Mouse (Mus musculus) mouse trophoblast stem cell (cell line): ENCODE results near the gene Serpina3j.
"Not testable (repeated sequence)": the region's sequence is repeated elsewhere in the genome, so short reads cannot be mapped to it uniquely, and the experiment has no call there.

Source experiments
- in situ Hi-C, 2 experiments: fragments of 300-500 bp; cut with MseI, MboI; formaldehyde crosslinking; loops; 2 replicates in 1 of 2; 3 replicates in 1 of 2; pipeline ENCODE4 v1.15.1; 2025

Gene Serpina3j

DNA sequence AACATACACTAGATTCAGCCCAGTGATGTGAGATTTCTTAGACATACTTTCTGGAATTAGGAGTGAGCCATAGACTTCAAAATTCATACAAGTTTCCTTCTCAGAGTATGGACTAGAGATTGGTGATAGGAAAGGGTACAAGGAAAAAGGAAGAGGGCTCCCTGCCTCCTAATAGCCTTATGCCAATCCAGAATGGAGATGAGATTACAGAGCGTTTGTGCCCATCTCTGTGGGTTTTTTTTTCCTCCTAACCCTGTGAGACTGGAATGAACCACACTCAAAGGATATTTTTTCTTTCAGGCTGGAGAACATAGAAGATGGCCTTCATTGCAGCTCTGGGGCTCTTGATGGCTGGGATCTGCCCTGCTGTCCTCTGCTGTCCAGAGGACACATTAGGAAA, at the start of gene Serpina3j:
Serpina3j (plus strand) TSS at position 301 of the 400 bp plus-strand sequence.
- in situ Hi-C loops, result no loop called here

DNA sequence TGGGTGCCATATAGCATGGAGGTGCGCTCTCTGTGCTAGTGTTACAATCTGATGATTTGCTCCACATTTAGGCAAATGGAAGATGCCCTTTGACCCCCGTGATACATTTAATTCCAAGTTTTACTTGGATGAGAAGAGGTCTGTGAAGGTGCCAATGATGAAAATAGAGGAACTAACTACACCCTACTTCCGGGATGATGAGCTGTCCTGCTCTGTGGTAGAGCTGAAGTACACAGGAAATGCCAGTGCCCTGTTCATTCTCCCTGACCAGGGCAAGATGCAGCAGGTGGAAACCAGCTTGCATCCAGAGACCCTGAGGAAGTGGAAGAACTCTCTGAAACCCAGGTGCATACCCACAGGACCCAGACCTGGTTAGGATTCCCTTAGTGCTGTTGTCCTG, 48.0 kb upstream of the Serpina3j start:
- in situ Hi-C loops, result no loop called here

DNA sequence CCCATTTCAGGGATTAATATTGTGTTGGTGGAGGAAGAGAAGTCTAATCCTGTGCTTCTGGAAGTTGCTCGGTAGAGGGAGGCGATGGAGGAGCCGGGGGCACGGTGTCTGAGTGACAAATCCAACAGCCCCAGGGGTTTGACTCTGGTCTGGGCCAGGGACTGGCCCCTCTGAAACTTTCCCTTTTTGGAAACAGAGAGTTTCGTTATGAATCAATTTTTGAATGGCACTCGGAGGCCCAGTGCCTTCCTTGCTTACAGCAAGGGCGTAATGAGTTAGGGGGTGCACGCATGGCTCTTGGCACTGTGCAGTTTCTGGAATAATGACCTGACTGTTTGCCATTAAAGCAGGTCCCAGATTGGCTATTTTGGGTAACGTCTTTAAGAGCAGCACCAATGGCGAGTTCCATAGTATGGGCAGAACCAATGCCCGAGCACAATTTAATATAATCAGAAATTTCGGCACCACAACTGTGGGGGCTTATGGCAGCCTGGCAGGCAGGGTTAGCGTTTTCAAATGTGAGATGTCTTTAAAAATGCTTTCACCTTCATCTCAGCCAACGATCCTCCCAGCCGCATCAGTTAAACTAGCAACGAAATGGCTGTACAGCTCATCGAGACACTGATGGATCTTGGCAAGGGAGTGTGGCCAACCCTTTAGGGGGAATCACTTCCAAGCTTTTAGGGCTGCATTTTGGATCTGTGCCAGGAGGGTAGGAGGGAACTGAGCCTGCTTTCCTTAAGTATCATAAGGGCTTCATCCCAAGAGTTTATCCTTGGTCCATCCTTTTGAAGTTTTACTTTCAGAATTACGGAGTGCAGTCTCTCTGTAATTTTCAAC, 35.9 kb upstream of the Serpina3j start:
- in situ Hi-C loops, result no loop called here

DNA sequence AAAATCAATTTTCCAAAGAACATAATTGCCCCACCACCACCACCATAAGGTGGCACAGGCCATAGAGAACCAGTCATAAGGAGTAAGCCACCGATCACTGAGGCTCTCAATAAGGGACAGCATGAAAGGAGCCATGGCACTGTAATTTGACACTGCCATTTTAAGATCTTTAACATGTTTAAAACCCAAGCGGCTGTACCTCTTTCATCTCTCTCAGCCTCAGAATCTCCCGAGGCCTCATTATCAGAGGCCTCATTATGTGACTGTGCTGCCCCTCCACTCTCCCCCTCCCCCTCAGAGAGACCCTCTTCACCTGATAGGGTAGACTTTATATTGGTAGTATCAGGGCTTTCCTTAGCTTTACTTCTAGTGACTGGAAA, 35.3 kb upstream of the Serpina3j start:
- in situ Hi-C loops, result no loop called here

DNA sequence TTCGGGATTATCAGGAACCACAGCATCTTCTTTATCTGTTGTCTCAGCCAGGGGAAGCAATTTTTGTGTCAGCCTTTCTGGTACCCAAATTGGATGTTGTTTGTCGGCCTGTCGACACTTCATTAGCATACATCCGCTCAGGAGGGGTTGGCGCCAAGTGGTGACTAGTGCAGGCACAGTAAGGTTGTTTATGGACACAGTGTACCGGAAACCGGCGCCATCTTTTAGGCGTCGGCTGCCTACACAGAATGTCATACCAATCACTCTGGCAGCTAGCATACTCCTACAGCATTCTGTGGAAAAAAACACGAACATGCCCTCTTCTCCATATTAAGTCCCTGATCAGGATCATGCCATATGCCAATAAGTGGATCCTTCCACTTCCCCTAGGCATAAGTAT, 31.0 kb upstream of the Serpina3j start:
- in situ Hi-C loops, result no loop called here

DNA sequence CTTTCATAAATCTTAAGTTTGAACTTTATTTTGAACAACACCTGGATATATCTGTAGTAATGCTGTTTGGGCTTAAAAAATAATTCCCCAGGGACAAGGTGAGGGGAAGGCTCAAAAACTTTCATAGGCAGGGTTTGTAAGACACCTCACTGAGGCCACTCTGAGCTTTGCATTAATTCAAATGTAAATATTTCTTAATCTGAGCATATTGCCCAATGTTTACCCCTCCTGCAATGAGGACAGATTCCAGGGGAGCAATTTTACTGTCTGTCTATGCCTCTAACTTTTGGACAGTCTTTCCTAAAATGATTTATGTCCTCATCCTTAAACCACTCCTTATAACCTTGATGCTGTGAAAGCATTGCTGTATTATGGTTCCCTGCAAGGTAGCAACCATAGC, 26.0 kb upstream of the Serpina3j start:
- in situ Hi-C loops, result no loop called here

DNA sequence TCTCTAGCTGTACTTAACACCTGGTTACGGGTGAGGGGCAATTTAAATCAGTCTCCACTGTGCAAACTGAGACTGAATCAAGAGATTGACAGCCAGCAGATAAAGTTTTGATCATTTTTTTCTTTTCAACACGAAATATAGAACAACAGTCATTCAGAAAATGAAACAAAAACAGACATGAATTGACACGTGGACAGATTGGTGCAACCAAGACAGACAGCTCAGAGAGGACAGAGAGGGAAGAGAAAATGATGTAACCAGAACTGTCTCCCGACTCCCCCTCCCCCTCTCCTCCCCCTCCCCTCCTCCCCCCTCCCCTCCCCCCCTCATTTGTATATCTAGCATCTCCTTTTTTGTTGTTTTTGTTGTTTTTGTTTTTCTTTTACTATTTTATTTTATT, 24.5 kb upstream of the Serpina3j start:
- in situ Hi-C loops, result no loop called here

DNA sequence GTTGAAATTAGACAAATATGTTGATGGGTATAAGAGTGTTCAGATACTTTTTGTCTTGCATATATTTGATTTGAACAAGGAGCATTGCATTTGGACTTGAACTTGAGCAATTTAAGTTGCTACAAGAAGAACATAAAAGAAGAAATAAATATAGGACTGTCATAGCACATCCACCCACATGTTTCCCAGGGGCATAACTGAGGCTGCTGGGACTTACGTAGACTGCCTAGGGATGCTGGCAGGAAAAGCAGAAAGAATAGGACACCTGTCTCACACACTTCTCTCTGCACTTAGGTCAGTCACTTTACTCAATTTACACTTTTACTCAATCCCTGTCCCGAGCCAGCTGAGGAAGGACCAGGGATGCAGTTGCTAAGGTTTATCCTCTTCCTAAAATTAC, 20.4 kb upstream of the Serpina3j start:
- in situ Hi-C loops, result no loop called here

DNA sequence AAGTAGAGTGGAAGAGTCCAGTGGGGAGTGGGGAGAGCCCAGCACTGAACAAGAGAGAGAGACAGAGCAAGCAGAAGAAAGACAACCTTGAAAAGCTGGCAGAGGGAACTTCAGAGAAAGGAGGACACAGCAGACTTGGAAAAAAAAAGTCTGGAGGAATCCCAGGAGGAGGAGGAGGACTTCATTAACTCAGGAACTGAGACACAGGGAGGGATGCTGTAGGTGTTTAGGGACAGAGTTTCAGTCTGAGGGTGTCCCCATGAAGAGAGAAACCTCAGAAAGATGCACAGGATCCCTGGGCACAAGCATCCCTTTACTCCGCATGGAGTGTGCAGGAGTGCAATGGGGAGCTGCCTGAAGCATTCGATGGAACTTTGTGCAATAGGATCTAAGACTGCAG, 16.3 kb upstream of the Serpina3j start:
- in situ Hi-C loops, result no loop called here

DNA sequence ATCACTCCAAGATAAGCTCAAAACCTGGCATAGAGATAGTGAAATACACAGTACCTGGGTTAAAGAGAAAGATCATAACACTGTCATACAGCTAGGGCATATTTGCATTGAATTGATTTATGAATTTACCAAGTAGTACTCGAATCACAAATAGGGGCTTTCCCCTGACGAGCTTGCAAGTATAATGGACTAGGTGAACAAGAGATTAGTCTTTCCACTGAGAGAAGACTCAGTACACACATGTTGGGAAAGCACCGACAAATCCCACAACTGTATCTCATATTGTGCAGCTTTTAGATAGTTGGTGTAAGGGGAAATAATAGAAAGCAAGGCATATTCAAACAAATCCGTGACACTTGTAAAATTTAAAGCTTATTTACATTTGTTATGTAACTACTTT, 8.4 kb upstream of the Serpina3j start:
- in situ Hi-C loops, result no loop called here

DNA sequence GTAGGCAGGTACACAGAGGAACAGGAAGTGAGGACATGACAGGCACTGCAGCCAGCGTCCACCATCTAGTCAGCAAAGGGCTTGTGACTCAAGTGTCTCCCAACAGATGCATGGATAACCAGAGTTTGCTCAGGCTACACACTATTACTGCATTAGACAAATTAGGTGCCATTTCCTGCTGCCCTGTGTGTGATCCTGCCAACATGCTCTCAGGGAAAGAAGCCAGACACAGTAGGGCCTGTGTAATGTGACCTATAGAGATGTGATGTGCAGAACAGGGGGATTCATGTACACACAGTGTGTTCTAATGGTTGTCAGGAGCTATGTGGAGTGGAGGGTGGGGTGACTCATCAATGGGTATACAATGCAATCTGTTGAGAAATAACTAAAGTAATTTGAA, 8.1 kb downstream of the Serpina3j start:
- in situ Hi-C loops, result no loop called here

DNA sequence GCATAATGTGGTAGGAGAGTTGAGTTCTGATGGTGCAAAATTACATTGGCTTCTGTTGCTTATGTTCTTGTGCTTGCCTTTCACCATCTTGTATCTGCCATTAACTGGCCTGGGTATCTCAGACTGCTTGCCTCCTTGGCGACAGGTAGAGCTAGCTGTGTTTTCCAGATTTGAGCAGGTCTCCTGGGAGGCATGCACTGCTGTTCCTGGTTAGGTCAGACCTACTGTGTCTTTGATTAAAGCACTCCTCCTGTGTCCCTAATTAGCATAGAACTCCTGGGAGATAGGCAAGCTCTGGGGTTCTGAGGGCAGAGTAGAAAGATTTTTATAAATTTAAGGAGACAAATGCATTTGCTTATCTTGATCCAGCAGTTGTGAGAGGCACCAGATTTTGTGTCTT, 17.3 kb downstream of the Serpina3j start:
- in situ Hi-C loops, result no loop called here

DNA sequence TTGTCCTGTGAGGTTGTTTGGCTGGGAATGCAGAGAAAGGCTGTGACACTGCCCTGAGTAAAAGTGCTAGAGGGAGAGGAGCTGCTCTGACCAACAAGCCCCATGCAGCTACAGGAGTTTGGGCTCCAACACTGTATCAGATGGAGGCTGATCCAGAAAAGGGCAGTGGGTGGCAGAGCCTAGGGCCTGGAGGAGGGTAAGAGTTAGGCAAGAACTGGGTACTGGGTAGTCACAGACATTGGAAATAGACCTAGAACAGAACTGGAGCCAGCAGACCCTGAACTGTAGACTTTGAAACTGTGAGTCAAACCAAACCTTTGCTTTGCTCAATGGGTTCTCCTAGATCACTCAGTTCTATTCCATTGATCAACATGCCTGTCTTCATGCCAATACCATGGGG, 22.5 kb downstream of the Serpina3j start:
- in situ Hi-C loops, result not testable (repeated sequence)

DNA sequence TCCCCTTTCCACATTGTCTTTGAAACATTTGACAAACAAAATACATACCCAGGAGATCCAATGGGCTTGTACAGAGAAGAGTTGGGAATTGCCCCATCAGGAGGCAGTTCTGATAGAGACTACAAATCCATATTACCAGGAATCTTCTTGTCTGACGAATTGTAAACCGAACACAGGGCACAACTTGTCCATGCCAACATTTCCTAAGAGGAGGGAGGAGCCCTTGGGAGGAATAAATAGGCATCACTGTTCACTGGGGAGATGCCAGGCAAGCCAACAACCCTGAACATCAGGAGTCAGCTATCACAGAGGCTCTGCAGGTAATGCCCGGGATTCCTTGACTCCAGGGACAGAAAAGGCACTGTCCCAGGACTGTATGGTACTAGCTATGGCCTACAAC, 23.9 kb downstream of the Serpina3j start, which contains the start of the genes Serpina3k and Serpina3m:
Serpina3k (plus strand) TSS at position 261 of the 400 bp plus-strand sequence.
Serpina3m (plus strand) TSS at position 261 of the 400 bp plus-strand sequence.
- in situ Hi-C loops, result not testable (repeated sequence)

DNA sequence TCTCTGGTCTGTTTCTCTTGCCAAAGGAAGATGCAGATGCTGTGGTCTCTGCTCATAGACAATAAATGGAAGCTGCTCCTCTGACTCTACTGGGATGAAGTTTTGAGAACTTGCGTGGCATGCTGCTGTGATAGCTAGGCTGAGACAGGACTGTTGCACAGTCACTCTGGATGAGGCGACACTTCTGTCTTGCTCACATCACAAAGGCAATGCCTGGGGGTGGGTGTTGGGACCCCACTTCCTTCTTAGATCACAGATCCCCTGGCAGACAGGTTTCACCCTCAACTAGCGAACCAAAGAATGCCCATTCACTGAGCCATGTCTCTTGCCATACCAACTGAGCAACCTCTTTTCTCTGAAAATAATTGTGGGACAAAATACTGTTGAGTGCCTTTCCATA, 24.4 kb downstream of the Serpina3j start:
- in situ Hi-C loops, result no loop called here

DNA sequence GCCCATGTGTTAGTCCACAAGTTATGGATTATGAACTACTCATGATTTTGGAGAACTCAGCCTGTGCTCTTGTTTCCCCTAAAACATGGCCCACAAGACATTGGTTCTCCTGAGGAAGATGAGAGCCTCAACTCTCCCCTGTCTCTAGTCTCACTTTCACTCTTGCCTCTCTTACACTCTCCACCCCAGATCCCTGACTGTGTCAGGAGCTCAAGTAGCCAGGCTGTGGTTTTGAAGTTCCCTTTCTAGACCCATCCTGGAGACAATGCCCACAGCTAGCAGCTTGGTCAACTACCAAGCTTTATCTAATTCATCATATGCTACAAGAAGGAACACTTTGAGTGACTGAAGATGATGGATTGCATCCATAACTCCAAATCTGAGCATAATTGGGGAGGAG, 28.1 kb downstream of the Serpina3j start:
- in situ Hi-C loops, result not testable (repeated sequence)

DNA sequence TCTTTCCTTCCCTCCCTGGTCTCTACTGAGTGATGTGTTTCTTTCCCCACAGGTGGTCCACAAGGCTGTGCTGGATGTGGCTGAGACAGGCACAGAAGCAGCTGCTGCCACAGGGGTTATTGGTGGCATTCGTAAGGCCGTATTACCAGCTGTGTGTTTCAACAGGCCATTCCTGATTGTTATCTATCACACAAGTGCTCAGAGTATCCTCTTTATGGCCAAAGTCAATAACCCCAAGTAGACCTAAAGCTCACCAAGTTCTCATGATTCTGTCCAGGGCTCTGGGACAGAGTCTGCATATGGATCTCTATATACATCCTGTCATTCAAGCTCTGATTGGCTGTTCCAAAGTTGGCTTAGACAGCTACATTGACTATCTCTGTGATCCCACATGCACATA, 30.8 kb downstream of the Serpina3j start:
- in situ Hi-C loops, result no loop called here

DNA sequence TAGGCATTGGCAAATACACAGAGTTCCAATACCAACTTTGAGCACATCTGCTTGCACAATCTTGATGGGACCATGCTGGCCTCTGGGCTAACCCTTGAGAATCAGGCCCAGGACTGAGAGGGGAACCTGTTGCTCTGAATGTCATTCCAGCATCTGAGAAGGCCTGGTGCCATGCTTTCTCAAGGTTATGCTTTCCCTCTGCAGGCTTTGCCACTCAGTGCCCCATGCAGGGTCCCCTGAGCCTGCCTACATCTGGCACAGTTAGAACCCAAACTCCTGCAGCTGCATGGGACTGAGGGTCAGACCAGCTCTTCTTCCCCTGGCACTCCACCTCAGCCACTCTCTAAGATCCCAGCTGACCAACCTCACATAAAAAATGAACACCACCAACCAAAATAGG, 31.4 kb downstream of the Serpina3j start:
- in situ Hi-C loops, result no loop called here

DNA sequence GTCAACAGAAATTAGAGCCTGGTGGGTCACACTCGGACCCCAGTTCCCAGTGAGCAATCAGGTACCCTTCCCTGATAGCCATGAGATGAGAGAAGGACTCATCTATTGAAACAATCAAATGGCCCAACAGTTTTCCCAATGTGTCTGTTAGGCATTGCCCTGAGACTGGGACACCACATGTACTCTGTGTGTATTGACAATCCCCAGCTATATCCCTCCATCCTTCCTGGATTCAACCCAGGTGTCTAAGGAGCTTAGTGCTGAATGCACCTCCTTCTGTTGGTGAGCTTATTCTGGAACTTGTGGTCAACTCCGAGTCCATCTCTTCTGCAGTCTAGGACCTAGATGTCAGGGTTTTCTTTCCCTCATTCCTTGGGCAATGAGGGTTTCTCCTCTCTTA, 32.7 kb downstream of the Serpina3j start:
- in situ Hi-C loops, result no loop called here

DNA sequence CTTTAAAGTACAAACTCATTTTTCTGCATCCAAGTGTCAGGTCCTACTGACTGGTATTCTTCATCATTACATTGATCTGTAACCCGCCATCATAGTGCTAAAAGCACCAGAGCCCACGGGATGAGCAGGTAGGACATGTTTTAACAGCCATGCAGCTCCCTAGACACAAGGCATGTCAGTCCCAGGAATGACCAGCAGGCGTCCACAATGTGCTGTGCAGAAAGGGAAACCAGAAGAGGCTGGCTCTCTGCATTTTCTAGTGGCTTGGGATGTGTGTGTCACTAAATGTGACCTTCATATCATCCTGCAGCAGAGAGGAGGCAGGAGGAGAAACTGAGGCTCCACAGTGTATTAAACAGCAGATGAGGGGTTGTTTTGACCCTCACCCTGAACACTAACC, 37.5 kb downstream of the Serpina3j start:
- in situ Hi-C loops, result not testable (repeated sequence)

DNA sequence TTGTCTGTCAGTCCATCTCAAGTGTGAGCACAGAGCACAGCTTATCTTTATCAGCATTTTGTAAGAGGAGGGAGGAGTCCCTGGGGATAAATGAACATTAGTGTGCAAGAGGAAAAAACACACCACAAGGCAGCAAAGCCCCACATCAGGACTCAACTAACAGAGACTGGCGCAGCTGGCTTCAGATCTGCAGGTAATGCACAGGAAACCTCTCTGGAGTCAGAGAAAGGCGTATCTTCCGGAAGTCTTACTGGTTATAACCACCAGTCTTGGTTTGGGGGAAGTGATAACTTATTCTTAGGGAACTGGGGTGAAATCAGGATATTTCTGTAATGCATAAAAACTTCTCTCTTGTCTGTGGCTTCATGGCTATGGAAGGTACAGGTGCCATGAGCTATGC, 41.7 kb downstream of the Serpina3j start:
- in situ Hi-C loops, result no loop called here

DNA sequence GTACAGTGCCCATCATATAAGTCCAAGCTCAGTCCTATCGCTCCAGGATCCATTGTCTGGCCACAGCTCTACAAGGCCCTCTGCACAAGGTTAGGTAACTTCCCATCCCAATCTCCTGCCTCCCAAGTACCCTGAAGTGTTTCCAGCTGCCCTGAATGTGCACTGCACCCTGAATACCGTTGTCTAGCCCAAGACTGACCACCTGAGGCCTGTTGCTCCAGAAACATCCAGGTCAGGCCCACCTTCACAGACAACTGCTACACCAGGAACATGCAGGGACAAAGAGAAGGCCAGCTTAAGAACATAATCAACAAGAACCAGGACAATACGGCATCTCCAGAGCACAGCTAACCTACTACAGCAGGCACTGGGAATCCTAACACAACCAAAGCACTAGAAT, 55.6 kb downstream of the Serpina3j start:
- in situ Hi-C loops, result no loop called here
